Mouse (Mus musculus) spleen, adult 18-20 months (tissue): Measurements from ENCODE around the gene Scd2.
"Not testable (repeated sequence)": the region's sequence is repeated elsewhere in the genome, so short reads cannot be mapped to it uniquely, and the experiment has no call there.

Experiments used
- DNase-seq, 2 experiments: peaks; one replicate each; pipeline ENCODE4 v3.0.0; 2022; ENCODE audit warnings: mixed read lengths in 2 of 2

Scd2 gene

DNA sequence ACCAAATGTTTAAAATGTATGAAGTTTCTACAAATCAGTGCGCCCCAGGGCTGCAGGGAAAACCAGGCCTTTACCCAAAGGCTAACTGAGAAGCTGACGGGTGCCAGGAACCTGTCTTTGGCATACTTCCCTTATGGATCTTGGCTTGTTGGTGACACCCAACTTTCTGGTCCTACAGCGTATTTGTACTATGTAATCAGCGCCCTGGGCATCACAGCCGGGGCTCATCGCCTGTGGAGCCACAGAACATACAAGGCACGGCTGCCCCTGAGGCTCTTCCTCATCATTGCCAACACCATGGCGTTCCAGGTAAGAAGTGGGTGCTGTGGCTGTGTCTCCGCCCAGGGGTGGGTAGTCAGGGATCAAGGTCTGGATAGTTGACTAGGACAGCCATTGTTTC lies 4.4 kb downstream of the Scd2 start:
- no peak for DNase-seq

- no peak for DNase-seq
These were observed 5.6 kb downstream of the Scd2 start for GRCm38 (mm10) chr19:44299078-44299477.

DNA sequence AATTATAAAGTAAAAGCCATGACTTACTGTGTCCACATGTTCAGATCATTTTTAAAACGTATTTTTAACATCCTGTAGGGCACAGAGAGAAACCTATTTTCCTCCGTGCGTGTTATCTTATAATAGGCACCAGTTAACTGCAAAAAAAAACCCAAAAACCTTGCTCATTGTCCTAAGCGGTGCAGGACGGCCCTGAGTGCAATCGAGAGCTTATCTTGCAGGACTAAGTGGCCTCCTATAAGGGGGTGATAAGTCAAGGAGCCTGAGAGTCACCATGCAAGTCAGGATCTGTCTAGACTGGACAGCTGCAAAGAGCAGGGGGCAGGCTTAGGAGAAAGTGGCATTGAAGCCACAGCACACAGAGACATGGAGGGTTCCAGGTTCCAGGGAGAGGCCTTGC lies 6.4 kb downstream of the Scd2 start:
- DNase-seq, result no peak

DNA sequence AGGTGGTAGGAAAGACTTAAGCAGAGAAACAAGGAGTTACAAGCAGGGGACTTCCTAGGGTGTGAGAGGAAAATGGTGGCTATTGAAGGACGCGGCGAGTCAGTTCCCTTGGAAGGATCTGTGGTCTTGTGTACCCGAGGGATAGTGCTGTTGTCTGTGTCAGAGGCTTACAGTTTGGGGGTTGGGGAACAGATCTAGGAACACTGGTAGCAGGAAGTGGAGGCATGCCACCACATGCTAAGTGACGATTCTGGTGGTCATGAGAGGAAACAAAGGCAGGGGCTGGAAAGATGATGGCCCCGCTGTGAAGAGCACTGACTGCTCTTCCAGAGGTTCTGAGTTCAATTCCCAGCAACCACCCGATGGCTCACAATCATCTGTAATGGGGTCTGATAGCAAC lies 7.0 kb downstream of the Scd2 start:
- DNase-seq, result no peak

GRCm38 (mm10) chr19:44301176-44301575 lies 7.7 kb downstream of the Scd2 start:
- no peak for DNase-seq

GRCm38 (mm10) chr19:44301671-44302305 lies 8.3 kb downstream of the Scd2 start:
- DNase-seq, result no peak

DNA sequence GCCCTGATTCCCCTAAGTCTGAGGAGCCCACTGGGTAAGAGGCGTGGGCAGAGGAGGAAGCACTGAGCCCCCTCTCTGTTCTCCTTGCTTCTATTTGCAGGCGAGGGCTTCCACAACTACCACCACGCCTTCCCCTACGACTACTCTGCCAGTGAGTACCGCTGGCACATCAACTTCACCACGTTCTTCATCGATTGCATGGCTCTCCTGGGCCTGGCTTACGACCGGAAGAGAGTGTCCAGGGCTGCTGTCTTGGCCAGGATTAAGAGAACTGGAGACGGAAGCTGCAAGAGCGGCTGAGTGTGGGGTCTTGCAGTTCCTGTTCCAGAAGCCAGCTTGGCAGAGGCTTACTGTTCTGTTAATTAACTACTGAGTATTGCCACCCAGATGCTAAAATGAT lies 9.4 kb downstream of the Scd2 start:
- no peak for DNase-seq

- no peak for DNase-seq
These were observed 10.0 kb downstream of the Scd2 start for GRCm38 (mm10) chr19:44303502-44303901.

DNA sequence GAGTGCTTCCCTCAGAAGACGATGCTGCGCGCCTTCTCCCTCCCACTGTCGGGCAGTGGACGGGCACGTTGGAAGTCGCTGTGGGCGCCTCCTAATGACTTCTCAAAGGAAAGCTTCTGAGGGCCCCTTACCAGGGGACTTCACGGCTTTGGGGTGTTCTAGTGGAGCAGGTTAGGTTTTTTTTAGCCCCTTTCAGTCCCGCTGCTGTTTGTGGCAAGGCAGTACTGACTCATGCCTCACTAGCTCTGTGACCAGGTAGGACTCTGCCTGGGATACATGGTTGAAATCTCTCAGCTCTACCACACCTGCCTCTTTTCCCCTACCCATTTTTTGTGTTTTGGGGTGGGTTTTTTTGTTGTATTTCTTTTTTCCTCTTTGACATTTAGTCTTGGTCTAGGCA lies 10.9 kb downstream of the Scd2 start:
- DNase-seq, result no peak

DNA sequence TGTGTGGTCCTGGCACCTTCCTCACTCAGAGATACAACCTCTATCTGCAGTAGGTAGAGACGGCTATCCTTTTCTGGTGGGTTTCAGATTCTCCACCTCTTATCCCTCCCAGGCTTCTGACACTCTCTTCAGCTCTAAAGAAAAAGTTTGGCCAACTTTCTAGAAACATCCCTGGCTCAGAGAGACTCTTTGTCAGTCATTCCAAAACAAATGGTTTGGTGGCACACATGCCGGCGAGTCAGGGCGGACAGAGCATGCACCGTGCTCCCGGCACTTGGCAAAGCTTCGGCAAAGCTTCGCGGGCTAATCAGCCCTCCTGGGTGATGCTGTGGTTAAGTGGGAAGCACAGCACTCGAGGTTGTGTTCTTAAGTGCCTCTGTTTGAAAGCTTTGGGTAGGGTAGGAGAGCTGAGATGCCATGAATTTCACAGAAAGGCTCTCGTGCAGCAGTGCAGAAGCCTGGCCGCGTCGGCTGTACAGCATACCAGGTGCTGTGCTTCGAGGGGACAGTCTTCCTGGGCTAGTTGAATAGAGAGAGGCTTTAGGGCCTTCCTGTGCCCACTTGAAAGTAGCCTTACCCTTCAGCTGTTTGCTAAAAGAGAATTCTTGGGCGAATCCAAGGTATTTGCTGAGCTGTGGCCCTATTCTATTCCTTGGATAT lies 11.5 kb downstream of the Scd2 start:
- no peak for DNase-seq

DNA sequence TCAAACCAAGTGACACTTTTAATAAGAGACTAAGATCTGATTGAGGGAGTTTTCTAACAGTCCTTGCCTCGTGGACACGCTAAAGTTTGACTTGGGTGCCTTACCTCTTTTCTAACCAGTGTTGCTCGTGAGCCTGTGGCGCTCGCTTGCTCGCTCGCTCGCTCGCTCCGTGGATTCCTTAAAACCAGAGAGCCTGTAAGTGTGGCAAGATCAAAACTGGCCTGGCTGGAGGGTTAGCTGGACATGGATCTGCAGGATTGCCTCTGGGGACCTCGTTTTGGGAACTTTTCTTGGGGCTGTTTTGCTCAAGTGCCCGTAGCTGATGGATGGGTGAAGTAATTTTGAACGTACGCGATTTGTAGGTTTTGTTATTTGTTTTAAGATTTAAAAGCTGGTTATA lies 12.2 kb downstream of the Scd2 start:
- no peak for DNase-seq

GRCm38 (mm10) chr19:44306171-44306570 lies 12.7 kb downstream of the Scd2 start:
- no peak for DNase-seq

GRCm38 (mm10) chr19:44307101-44307914 lies 13.8 kb downstream of the Scd2 start:
- no peak for DNase-seq

DNA sequence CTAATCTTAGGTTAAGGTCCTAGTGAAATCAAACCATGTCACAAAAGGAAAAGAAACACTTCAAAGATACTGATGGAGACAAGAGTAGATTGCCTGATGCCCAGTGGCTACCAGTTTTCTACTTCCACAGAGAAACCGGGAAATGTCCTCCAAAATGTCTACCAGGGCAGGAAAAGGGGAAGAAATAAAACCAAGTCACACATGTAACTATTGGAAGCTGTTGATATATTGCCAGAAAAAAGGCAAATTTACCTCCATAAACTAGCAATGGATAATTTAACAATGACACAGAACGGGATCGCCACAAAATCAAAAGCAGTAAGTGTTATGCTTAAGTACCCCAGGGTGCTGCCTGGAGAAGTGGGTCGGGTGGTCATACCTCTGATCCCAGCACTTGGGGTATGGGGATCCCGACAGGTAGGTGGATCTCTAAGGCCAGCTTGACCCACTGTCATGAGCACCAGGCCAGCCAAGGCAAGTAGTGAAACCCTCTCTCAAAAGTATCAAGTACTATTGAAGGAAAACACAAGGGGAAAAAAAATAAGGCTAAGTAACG lies 14.5 kb downstream of the Scd2 start:
- DNase-seq, result no peak

DNA sequence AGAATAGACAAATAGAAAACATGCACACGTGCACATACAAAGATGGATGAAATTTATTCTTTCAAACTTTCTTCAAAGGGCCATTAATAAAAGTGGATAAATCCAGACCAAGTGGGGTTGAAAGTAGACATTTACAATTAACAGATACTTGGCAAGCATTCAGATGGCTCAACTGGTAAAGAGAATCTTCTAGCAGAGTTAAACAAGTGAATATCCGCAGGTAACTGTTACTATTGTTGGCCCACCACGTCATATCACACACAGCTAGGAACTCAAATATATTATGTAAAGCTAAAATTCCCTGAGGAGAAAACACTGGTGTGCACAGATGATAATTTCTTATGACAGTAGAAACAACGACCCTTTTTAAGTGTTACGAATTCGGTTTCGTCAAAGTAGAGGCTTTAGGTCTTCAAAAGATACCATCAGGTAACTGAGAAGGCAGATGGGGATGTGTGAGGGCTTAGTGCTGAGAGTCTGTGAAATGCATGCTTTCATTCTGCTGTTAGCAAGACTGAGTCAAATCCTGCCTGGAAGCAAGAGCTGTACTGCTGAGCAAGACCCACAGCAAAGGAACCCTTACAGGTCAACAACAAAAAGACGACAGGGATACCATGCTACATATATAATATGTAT lies 15.3 kb downstream of the Scd2 start:
- no peak for DNase-seq

DNA sequence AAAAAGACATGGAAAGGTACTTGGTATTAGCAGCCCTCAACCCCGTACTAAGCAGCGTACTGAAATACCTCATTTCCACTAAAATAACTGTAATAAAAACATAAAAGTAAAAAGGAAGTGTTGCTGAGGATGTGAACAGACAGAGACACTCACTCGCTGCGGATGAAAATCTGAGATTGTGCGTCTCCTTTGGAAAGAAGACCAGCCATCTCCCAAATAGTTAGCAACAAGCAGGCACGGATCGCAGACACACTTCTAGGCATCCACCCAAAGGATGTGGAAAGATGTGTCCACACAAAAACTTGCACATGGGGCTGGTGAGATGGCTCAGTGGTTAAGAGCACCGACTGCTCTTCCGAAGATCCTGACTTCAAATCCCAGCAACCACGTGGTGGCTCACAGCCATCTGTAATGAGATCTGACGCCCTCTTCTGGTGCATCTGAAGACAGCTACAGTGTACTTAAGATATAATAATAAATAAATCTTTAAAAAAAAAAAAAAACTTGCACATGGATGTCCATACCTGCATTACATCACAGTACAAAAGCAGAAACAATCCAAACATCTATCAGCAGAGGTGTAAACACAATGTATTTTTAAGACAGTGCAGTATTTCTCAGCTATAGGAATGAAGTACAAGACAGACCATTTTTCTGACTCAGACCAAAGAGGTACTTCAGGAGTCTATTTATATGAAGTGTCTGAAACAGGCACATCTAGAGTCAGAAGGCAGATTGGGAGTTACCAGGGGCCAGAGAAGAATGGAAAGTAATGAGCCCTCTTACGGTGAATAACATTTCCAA lies 16.1 kb downstream of the Scd2 start:
- no peak for DNase-seq

- not testable (repeated sequence) for DNase-seq
These were observed 16.7 kb downstream of the Scd2 start for GRCm38 (mm10) chr19:44310155-44310575.

DNA sequence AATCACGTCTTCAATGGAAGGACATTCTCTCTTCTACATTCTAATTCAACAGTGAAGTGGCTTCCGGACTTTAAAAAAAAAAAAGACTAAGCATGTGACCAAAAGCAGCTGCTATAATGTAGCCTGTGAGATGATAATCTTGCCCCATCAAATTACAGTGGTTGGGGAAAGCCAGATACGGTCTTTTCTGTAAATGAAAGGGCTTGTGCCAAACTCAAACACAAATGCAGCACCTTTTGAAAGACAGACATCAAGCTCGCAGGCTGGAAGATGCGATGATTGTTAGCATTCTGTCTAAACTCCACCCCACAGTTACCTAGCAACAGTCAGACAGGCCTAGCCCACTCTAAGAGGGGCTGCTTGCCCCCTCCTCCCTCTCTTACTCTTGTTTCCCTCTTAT lies 17.3 kb downstream of the Scd2 start:
- DNase-seq, result no peak

GRCm38 (mm10) chr19:44311306-44312006 lies 18.0 kb downstream of the Scd2 start:
- DNase-seq, result no peak

- no peak for DNase-seq
These were observed 18.5 kb downstream of the Scd2 start for GRCm38 (mm10) chr19:44312007-44312360.

DNA sequence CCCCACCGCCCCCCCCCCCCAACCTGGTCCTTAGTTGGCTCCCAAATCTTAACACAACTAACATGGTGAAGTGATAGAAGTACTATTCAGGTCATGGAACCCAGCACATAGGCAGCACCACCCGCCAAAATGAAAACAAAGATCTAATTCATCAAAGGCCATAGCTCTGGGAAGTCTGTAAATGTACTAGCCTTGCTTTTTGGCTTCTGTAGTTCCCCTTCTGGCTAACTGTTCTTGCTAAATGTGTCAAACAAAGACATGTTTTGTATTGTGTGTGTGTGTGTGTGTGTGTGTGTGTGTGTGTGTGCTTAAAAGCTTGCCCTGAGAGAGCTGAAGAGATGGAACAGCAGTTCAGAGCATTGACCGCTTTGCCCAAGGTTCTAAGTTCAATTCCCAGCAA lies 19.6 kb downstream of the Scd2 start:
- no peak for DNase-seq

GRCm38 (mm10) chr19:44314327-44314759 lies 20.9 kb downstream of the Scd2 start:
- peak; percentile 58 to 59 for DNase-seq
